Mouse (Mus musculus): Measurements from ENCODE around the gene Tmem164.

DNA sequence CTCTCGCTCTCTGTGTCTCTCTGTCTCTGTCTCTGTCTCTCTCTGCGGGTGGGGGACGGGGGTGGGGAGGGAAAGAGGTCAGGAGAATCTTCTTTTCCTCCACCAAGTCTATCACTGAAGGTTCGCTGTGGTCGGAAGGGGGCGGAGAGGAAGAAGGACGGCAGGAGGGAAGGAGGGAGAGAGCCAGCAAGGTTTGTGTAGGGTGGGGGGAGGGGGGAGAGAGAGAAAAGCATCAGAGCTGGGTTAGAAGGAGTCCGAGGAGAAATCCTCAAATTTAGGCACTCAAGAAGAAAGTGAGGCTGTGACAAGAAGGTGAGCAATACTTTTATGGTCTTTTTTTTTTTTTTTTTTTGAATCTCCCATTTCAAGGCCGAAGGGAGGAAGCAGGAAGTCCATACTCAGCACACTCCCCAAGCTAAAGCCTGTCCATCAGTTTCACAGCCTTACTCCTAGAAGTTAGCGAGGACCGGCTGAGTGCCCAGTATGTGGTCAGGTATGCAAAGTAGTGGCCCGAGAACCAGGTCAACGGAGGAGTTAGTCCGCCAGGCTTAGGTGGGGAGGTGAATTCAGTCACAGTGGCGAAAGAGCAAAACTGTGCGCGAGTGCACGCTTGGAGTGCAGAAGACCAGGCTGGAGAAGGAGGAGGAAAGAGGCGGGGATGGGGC is 683 bp upstream of the Tmem164 start:
- TF ChIP-seq CTCF (IDR thresholded peaks at IDR 0.05; ENCODE audit: low read depth) (peak; percentile 23; the same call in 1 of the 2 replicates), EP300 (optimal IDR thresholded peaks at IDR 0.05) (no peak)

All from stomach, postnatal 0 days (tissue).